Comparison of ENCODE assay signal across 22 mouse cellular contexts in the genomic region with DNA sequence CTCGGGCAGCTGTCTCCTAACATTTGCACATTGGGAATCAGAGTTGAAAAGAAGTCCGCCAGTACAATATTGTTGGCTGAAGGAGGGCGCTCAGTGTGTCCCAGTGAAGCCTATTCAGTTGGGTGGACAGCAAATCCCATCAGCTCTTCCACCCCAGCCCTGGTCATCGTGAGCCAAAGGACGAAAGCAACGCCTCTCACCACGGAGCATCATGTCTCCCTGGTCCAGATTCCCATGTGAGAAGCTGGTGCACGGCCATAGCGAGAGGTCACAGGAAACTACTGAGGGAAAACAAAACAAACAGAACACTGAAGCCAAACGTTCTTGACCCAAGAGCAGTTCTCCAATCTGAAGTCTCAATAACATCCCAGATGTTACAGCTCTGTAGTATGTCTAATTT.
"Had no signal": no experiment of that assay in that cellular context is flagged by ENCODE, and none has a peak within 500 bp of the region (broad histone marks: within the 10 kb centered on the region; RNA-seq: fewer than 3 reads in every experiment).

No protein-coding gene starts in this region.

- H3K9ac ChIP-seq: liver, embryonic 13.5 days; liver, embryonic 15.5 days; liver, postnatal 0 days; lung, embryonic 15.5 days; midbrain, embryonic 12.5 days; neural tube, embryonic 13.5 days; neural tube, embryonic 15.5 days had no signal

- H3K9me3 ChIP-seq: liver, embryonic 13.5 days; liver, embryonic 15.5 days; lung, embryonic 15.5 days; midbrain, embryonic 12.5 days; neural tube, embryonic 13.5 days; neural tube, embryonic 15.5 days had no signal

- ATAC-seq: liver, postnatal 0 days; lung, postnatal 0 days; midbrain, embryonic 16.5 days had no signal

- H3K4me1 ChIP-seq: liver, embryonic 13.5 days; liver, embryonic 15.5 days; lung, embryonic 15.5 days; midbrain, embryonic 12.5 days; neural tube, embryonic 13.5 days had no signal

- H3K27me3 ChIP-seq: liver, embryonic 13.5 days; lung, embryonic 15.5 days; midbrain, embryonic 12.5 days; neural tube, embryonic 13.5 days; neural tube, embryonic 15.5 days had no signal

- DNase-seq: liver, embryonic 13.5 days; liver, postnatal 0 days; lung, adult 2 months; lung, postnatal 4 days; midbrain, embryonic 14.5 days; retina, postnatal 1 day; right cerebral cortex, adult 18-20 months; right cerebral cortex, postnatal 25 days; right cerebral cortex, postnatal 4 days; spleen, adult 18-20 months; thymus, adult 18-20 months; thymus, postnatal 14 days; thymus, postnatal 36 days had no signal

- H3K4me3 ChIP-seq: liver, embryonic 13.5 days; liver, embryonic 15.5 days; lung, embryonic 15.5 days; midbrain, embryonic 12.5 days; myocyte; neural tube, embryonic 13.5 days; neural tube, embryonic 15.5 days had no signal

- H3K4me2 ChIP-seq: liver, embryonic 11.5 days; liver, embryonic 13.5 days; liver, embryonic 15.5 days; lung, embryonic 15.5 days; midbrain, embryonic 12.5 days; neural tube, embryonic 13.5 days; neural tube, embryonic 15.5 days had no signal

- H3K27ac ChIP-seq: liver, embryonic 13.5 days; liver, embryonic 15.5 days; lung, embryonic 15.5 days; midbrain, embryonic 12.5 days; neural tube, embryonic 13.5 days; neural tube, embryonic 15.5 days had no signal

- H3K36me3 ChIP-seq: liver, embryonic 13.5 days; liver, embryonic 15.5 days; lung, embryonic 15.5 days; midbrain, embryonic 12.5 days; neural tube, embryonic 13.5 days; neural tube, embryonic 15.5 days had no signal
